Mouse (Mus musculus) heart, postnatal 0 days (tissue): ENCODE data around the gene Zfp580. TPM values are rescaled to one million over a fixed set of nuclear protein-coding genes. Genes with fewer than 3 reads are reported as not detected.

Experiments used
- ATAC-seq: fragments of 200-750 bp; cut with Nextera tagmentation; 2 replicates; pipeline ENCODE4 v1.8.0; 2017; ENCODE audit warnings: low read depth, moderate number of reproducible peaks, moderate library complexity; ENCODE audit not compliant: insufficient read depth
- DNase-seq: peaks from one replicate; pipeline ENCODE4 v3.0.0-alpha.2; 2016; ENCODE audit warnings: low spot score
- H3K27ac ChIP-seq: fragments of 300-500 bp; sonication (generic); 2 replicates; pipeline ENCODE4 v1.5.1; 2014; ENCODE audit warnings: low read depth, mild to moderate bottlenecking
- H3K27me3 ChIP-seq: fragments of 300-500 bp; sonication (generic); 2 replicates; pipeline ENCODE4 v1.6.1; 2014; ENCODE audit warnings: low read length, mixed read lengths; ENCODE audit not compliant: control insufficient read depth, insufficient read depth
- H3K36me3 ChIP-seq: fragments of 300-500 bp; sonication (generic); replicated peaks from 2 replicates; pipeline ENCODE4 v1.6.1; 2014; ENCODE audit warnings: low read length, mixed read lengths; ENCODE audit not compliant: control insufficient read depth, insufficient read depth
- H3K4me1 ChIP-seq: fragments of 300-500 bp; sonication (generic); 2 replicates; pipeline ENCODE4 v1.6.1; 2014; ENCODE audit warnings: antibody characterized with exemption; ENCODE audit not compliant: control insufficient read depth, insufficient read depth
- H3K4me2 ChIP-seq: fragments of 300-500 bp; sonication (generic); 2 replicates; pipeline ENCODE4 v1.6.1; 2014; ENCODE audit warnings: low read depth, mild to moderate bottlenecking, low read length, moderate library complexity
- H3K4me3 ChIP-seq: fragments of 300-500 bp; sonication (generic); 2 replicates; pipeline ENCODE4 v1.5.1; 2014; ENCODE audit warnings: low read depth, low read length
- H3K9ac ChIP-seq: fragments of 300-500 bp; sonication (generic); replicated peaks from 2 replicates; pipeline ENCODE4 v1.6.1; 2014; ENCODE audit warnings: low read depth, low read length, mixed read lengths
- H3K9me3 ChIP-seq: fragments of 300-500 bp; sonication (generic); replicated peaks from 2 replicates; pipeline ENCODE4 v1.6.1; 2016; ENCODE audit warnings: low read length; ENCODE audit not compliant: control insufficient read depth
- CTCF ChIP-seq: IDR thresholded peaks from 2 replicates; pipeline ENCODE4 v1.5.1; 2016; ENCODE audit warnings: antibody characterized with exemption, control low read depth, low read depth
- EP300 ChIP-seq: IDR thresholded peaks from 2 replicates; pipeline ENCODE4 v1.6.1; 2016; ENCODE audit warnings: antibody characterized with exemption, low read depth
- WGBS: fragments of 180-500 bp; shearing (Covaris S2); extraction: QIAGEN DNeasy Blood & Tissue Kit; methylation state at CpG from one replicate; pipeline ENCODE4 v1.1.7; 2014; 5-methylcytosine and 5-hydroxymethylcytosine counted together
- polyA plus RNA-seq: library from polyadenylated mRNA; unstranded; fragments of >200 nt; fragmentation: Nextera tagmentation; extraction: Ambion mirVana; gene quantifications from 2 replicates; pipeline ENCODE4 v1.2.1, GENCODE M21; 2015
- total RNA-seq: library from RNA; depleted of rRNA; stranded (reverse); fragments of >200 nt; gene quantifications from 2 replicates; pipeline ENCODE4 v1.2.3, GENCODE M21; 2014; ENCODE audit warnings: low replicate concordance

Gene Zfp580
- total and polyA plus RNA-seq, 2 experiments from 2014 or later = 16.6 TPM; not detected in 1

GRCm38 (mm10) chr7:5081939-5082338 is 30.6 kb downstream of the Zfp580 start:
- Histone ChIP-seq H3K27me3 (no peaks in the 10 kb centered on the region), H3K4me1 (peaks cover 16% of the 10 kb centered on the region), H3K9me3 (no peaks in the 10 kb centered on the region), H3K36me3 (peaks cover 40% of the 10 kb centered on the region), H3K4me2 (peak overlapping the region; percentile 80), H3K9ac (no peak overlapping the region), H3K27ac (no peak overlapping the region), H3K4me3 (no peak overlapping the region)
- WGBS = 95% methylated on average over 2 of the region's 2 CpGs
- ATAC-seq (no peak), DNase-seq (no peak)
- TF ChIP-seq EP300 (no peak), CTCF (no peak)

- DNase-seq = no peak
Measured at GRCm38 (mm10) chr7:5083325-5084105, 32.2 kb downstream of the Zfp580 start.

GRCm38 (mm10) chr7:5085512-5085911 is 34.2 kb downstream of the Zfp580 start:
- no peak overlapping the region for H3K9ac ChIP-seq
- peaks cover 37% of the 10 kb centered on the region for H3K36me3 ChIP-seq
- H3K27ac ChIP-seq = no peak overlapping the region
- TF ChIP-seq EP300 = no peak
- no peak for TF ChIP-seq CTCF
- no peaks in the 10 kb centered on the region for H3K9me3 ChIP-seq
- ATAC-seq (no peak), DNase-seq (no peak)
- H3K27me3 ChIP-seq = no peaks in the 10 kb centered on the region
- peaks cover 16% of the 10 kb centered on the region for H3K4me1 ChIP-seq
- no peak overlapping the region for H3K4me2 ChIP-seq
- WGBS = 82% methylated on average over 1 of the region's 1 CpGs
- no peak overlapping the region for H3K4me3 ChIP-seq

More at GRCm38 (mm10) chr7:5083325-5084105, 32.2 kb downstream of the Zfp580 start:
- H3K36me3 ChIP-seq = peaks cover 29% of the 10 kb centered on the region
- 88% methylated on average over 18 of the region's 18 CpGs for WGBS
- TF ChIP-seq EP300 (no peak), CTCF (no peak)
- no peaks in the 10 kb centered on the region for H3K9me3 ChIP-seq
- no peak overlapping the region for H3K4me3 ChIP-seq
- H3K4me2 ChIP-seq = no peak overlapping the region
- H3K27ac ChIP-seq = no peak overlapping the region
- no peak overlapping the region for H3K9ac ChIP-seq
- ATAC-seq = no peak
- peaks cover 16% of the 10 kb centered on the region for H3K4me1 ChIP-seq
- no peaks in the 10 kb centered on the region for H3K27me3 ChIP-seq

GRCm38 (mm10) chr7:5086921-5087440 is 35.6 kb downstream of the Zfp580 start:
- Histone ChIP-seq H3K9me3 (no peaks in the 10 kb centered on the region), H3K36me3 (peaks cover 42% of the 10 kb centered on the region), H3K9ac (no peak overlapping the region), H3K27me3 (no peaks in the 10 kb centered on the region), H3K4me2 (no peak overlapping the region), H3K4me3 (no peak overlapping the region), H3K4me1 (peaks cover 4% of the 10 kb centered on the region), H3K27ac (no peak overlapping the region)
- TF ChIP-seq CTCF = no peak
- no peak for TF ChIP-seq EP300
- ATAC-seq = no peak
- 84% methylated on average over 5 of the region's 5 CpGs for WGBS
- DNase-seq = no peak

- no peak overlapping the region for H3K4me2 ChIP-seq
- H3K9me3 ChIP-seq = no peaks in the 10 kb centered on the region
- H3K36me3 ChIP-seq = peaks cover 48% of the 10 kb centered on the region
- no peaks in the 10 kb centered on the region for H3K27me3 ChIP-seq
- WGBS = 73% methylated on average over 4 of the region's 4 CpGs
- no peak overlapping the region for H3K9ac ChIP-seq
- DNase-seq (no peak), ATAC-seq (no peak)
- no peak overlapping the region for H3K4me3 ChIP-seq
- no peaks in the 10 kb centered on the region; the same call in 1 of the 2 replicates for H3K4me1 ChIP-seq
- H3K27ac ChIP-seq = no peak overlapping the region
- TF ChIP-seq EP300 (no peak), CTCF (no peak)
Measured at GRCm38 (mm10) chr7:5087886-5088285, 36.5 kb downstream of the Zfp580 start.
